Mouse (Mus musculus): ENCODE measurements at regions not wholly inside any gene's neighbourhood (a gene's known extent, or its start where the extent isn't known, plus 50 kb on each side); places are given as distances from the start of the nearest gene placed in this dataset.

DNA sequence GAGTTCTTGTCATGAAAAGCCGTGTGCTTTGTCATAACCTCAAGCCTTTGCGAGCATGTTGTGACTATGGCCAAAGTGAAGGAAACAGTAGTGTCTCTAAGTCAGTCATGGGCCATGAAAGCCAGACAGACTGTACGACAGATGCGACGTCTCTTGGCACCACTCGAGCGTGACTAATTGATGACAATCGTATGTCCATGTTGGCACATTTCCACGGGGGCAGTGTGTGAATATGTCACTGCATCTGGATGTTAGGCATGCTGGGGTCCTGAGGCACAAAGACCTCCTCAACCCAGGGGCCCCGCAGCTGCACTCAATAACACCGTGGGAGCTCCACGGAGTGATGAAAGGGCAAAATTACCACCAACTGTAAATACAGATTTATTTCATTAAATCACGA lies 77.1 kb upstream of the Paip1 start:
- no peak for DNase-seq (ENCODE audit: low spot score in 2 of 2)

DNA sequence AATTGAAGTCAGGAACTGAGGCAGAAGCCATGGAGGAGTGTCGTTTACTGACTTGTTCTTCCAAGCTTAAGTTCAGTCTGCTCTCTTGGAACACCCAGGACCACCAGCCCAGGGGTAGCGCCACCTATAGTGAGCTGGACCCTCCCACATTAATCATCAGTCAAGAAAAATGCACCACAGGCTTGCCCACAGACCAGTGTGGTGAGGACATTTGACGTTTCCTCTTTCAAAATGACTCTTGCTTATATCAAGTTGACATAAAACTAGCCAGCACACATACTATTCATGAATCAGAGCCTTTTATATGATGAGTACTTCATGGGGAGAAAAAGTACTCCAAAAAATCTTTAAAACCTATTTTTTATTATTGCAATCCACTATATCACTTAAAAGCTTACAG lies 69.7 kb upstream of the Paip1 start:
- DNase-seq (ENCODE audit: low spot score in 2 of 2): no peak

DNA sequence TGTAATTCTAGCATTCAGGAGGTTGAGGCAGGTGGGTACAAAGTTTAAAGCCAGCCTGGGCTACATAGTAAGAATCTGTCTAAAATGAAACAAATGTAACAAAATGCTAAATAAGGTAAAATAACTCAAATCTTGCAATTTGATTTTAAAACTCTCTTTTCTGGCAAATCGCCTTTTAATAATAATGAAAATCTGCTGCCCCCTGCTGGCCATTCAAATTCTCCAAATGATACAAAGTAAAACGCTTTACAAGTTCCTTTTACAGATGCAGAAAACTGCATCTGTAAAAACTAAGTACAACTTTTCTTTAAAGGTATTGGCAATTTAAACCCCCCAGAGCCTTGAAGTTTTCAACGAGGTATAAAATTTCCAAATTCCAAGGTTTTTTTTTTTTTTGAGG lies 65.0 kb upstream of the Paip1 start:
- DNase-seq (ENCODE audit: low spot score in 2 of 2): no peak

DNA sequence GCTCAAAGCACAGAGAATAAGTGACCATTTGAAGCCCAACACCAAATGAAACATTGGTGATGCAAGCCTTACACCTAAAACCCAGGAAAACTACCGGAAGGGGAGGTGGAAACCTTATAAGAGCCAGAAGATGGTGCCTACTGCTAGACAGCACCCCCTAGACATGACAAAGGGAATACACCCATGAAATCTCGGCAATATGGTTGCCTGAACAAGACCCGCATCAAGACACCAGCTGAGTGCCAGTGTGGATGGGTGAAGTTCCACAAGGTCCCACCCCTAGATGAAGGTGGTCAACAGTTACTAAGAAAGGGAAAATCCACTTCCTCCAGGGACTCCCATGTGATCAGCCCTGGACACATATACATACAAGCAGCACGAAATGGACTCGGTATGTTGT lies 64.2 kb upstream of the Paip1 start:
- no peak for DNase-seq (ENCODE audit: low spot score in 2 of 2)

- no peak for DNase-seq (ENCODE audit: low spot score in 2 of 2)
Measured at GRCm38 (mm10) chr13:119367544-119367943, 60.9 kb upstream of the Paip1 start.

GRCm38 (mm10) chr13:119378404-119379037 lies 49.9 kb upstream of the Paip1 start:
- peak; percentile 37 to 77 for DNase-seq (ENCODE audit: low spot score in 2 of 2)

Small RNA genes in the stretch of these regions (microRNA-seq; reads per million reads assigned to microRNA genes)
- 0 reads per million in 2 experiments for gene Gm44488

Measured in left cerebral cortex, adult 8-10 months (tissue).